Mouse (Mus musculus) retina, adult 2 months (tissue): ENCODE measurements around the gene Kif1c.

Experiments used
- DNase-seq: peaks from one replicate; pipeline ENCODE4 v3.0.0-alpha.2; 2012; ENCODE audit warnings: low read depth, low spot score

The Kif1c gene

DNA sequence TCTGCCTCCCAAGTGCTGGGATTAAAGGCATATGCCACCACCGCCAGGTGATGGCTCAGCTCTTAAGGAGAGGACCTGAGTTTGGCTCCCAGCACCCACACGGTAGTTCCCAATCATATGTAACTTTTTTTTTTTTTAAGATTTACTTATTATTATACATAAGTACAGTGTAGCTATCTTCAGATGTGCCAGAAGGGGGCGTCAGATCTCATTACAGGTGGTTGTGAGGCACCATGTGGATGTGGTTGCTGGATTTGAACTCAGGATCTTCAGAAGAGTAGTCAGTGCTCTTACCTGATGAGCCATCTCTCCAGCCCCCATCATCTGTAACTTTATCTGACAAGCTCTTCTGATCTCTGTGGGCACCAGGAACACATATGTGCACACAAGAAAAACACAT is 3.0 kb upstream of the Kif1c start:
- DNase-seq, result no peak

DNA sequence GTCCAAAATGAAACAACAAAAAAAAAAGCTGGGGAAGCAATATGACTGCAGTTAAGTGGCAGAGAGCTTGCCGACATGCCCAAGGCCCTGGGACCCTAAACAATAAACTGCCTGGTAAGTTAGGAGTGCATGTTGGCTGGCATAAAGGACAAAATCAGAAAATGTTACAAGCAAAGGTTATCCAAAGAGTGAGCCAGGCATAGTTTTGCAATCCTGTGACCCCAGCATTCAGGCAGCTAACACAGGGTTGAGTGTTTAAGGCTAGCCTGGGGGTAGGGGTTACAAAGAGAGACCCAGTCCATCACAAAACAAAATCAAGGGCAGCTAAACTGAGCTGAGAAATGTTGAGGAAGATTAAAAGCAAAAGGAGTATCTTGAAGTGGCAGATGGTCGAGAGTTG is 1.3 kb upstream of the Kif1c start:
- DNase-seq, result no peak

DNA sequence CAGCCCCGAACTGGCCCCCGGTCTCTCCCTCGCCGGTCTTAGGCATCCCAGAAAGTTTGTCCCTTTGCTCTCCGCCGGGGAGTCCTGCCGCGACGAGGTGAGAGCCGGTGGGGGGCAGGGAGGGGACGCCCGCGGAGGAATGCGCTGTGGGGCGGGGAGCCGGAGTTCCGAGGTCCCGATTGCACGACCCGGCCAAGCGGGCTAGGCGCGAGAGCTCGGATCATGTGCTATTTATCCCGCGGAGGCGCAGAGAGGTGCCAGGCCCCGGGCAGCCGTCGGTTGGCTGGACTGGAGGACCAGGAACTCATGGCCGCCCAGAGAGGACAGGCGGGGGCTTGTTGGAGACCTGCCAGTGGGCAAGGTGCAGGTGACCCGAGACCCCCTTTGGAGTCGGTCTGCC is 265 bp downstream of the Kif1c start:
- DNase-seq, result no peak

DNA sequence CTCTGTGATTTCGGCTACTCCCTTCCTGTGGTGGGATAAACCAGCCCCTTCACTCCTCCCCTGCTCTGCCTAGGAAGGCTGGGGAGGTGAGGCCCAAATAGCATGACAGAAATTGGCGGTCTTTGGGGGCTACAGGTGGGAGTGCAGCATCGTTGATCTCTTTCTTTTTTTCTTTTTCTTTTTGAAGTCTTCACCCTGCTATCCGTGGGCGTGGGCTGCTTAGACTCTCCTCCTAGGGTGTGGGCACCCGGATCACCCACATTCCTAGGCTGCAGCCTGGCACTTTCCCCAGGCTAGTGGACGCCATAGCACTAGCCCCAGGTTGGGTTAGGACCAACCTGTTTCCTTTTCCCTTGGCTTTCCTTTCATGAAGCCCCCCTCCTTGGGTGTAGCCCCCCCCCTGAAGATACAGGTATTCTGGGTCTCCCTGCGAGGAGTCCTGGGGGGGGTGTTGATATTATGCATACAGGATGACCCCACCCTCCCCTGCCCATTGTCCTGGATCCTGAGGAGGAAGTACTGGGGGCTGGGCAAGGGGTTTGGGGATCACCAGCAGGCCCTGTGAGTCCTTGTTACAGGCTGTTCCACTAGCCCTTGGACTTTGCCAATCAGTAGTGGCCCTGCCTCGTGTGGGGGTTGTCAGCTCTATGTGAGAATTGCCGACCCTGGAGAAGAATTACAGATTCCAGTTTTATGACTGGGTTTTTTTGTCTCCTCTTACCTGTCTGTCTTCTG is 1.0 kb downstream of the Kif1c start:
- DNase-seq, result no peak

DNA sequence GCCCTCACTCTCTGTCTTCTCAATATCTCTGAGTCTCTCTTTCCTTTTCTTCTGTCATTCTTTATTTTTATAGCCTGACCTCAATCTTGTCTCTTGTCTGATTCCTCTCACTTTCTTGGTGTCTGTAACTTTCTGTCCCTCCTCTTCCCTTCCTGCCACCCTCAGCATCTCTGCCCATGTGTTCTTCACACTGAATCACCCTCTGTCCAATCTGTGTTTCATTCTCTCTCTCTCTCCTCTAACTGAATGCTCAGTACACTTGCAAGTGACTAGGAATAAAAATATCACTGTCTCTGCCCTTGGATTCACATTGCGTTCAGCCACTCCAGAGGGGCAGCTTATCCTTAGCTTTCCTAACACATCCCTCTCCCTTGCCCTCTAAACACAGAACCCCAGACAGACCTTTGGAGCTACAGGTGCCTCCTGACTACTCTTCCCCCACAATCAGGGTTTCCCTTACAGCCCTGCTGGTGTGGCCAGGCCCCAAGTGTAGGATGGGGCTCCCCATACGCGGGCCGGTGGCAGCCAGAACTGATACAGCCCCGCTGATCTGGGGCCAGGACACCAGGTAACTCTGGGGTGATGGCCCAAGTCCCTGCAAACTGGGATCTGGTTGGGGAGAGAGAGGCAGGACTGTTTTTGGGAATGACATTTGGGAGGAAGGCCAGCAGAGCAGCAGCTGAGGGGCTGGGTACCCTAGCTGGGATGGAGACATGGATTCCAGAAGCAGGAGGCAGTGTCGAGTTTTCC is 1.8 kb downstream of the Kif1c start:
- no peak for DNase-seq

DNA sequence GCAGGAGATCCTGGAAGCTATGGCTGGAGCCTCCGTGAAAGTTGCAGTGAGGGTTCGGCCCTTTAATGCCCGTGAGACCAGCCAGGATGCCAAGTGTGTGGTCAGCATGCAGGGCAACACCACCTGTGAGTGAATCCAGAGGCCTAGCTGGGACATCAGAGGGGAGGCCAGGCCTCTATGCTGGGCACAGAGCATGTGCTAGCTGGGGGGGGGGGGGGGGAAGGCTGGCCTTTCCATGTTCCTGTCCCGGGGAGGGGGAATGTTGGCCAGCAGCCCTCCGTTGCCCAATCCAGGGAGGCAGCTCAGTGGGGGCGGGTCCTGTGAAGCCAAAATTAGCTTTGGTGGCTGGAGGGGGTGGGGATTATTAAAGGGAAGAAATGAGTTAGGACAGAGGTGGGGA is 2.4 kb downstream of the Kif1c start:
- no peak for DNase-seq

DNA sequence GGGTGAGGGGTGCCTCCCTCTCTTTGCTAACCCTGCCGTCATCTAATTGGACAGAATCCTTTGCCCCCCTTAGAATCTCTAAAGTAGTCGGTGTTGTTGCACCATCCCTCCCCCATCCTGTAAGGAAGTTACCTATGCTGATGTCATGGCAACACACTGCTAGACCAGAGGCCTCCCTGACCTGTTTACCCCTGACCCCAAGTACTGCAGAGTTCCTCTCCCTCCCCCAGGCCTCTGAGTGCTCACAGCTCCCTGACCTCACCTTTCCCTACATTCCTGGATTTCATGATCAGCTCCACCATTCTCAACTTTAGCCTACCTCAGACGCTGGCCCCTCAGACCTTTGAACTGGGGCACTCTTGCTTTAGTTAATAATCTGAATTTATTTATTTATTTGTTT is 5.8 kb downstream of the Kif1c start:
- DNase-seq, result no peak

DNA sequence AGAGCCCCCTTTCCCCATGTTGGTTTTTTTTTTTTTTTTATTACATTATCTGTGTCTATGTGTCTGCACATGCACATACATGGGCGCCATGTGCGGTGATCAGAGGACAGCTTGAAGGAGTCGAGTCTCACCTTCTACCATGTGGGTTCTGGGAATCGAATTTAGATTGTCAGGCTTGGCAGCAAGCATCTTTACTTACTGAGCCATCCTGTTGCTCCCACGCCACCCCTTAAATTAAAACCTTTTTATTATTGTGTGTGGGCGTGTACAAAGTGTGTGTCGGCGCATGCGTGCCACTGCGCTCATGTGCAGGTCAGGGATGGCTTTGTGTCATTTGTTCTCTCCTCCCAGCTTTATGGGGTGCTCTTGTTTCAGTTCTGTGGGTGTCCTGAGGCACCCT is 10.7 kb downstream of the Kif1c start:
- no peak for DNase-seq

DNA sequence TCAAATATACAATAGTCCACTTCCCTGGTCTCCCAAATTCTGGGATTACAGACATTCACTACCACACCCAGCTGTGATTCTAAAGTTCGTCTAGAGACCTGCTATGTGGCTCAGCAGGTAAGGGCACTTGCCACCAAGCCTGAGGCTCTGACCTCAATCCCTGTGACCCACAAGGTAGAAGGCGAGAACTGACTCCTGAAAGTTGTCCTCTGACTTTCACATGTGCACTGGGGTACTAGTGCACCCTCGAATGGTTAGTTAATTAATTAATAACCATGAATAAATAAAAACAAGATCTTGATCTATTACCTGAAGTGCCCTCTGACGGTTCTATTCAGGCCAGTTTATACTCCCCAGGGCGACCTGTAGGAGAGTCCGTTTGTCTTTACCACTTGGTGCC is 12.9 kb downstream of the Kif1c start:
- DNase-seq, result no peak

DNA sequence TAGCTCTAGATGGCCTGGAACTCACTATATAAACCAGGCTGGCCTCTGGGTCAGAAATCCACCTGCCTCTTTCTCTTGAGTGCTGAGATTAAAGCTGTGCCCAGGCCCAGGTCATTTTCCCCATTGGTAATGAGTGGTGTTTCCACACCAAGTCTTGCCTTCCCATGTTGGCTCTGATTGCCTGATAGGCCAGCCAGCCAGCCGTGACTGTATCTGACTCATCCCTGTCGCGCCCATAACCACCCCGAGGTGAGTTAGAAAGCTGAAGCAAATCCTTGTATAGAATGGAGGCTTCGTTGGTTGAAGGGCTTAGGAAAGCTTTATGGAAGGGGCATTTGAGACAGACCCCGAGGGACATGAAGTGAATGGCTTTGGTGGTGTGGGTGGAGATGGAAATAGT is 15.5 kb downstream of the Kif1c start:
- DNase-seq, result no peak

DNA sequence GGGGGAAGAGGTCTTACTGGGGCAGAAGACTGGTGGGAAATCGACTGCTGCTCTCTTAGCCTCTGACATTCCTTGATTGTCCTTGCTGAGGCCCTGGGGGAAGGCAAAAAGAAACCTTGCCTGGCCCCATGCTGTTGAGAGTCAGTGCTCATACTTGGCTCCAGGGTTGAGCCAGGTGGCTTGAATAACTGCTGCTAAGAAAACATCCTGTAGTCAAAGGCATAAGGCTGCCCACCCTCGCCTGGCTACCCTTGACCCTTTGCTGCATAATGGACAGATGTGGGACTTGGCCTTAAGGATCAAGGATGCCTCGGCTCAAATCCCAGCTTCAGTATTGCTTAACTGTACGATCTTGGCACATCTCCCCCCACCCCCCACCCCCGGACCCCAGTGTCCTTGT is 18.1 kb downstream of the Kif1c start:
- DNase-seq, result no peak

DNA sequence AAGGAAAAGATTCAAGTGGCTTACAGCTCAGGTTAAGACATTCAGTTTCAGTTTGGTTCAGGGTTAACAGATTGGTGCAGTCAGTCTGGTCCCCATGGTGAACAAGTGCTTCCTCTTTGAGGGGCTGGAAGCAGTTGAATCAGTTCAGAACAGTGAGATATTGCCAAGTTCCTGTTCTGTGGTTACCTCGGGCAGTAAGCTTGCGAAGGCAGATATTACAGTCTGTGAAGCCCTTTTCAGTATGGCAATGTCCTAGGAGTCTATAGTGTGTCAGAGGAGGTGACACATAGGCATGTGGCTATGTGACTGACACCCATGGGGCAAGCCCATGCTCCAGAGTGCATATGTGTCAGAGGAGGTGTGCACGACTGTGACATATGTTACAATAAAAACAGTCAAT is 20.2 kb downstream of the Kif1c start:
- no peak for DNase-seq

DNA sequence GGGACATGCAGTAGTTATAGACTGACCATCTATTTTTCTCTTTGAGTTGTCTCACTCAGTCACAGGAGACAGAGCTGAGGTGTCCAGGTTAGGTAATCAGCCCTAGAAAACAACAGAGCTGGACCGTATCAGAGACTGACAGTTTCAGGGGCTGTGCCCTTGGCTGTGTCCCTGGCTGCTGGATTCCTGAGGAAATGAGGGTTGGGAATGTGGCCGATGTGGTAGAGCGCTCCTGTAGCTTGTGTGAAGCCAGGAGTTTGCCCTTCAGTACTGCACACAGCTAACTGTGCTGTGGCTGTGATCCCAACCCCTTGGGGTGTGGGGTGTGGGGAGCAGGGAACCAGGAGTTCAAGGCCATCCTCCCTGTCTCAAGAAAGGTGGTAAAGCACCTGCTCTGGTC is 20.7 kb downstream of the Kif1c start:
- DNase-seq, result no peak

DNA sequence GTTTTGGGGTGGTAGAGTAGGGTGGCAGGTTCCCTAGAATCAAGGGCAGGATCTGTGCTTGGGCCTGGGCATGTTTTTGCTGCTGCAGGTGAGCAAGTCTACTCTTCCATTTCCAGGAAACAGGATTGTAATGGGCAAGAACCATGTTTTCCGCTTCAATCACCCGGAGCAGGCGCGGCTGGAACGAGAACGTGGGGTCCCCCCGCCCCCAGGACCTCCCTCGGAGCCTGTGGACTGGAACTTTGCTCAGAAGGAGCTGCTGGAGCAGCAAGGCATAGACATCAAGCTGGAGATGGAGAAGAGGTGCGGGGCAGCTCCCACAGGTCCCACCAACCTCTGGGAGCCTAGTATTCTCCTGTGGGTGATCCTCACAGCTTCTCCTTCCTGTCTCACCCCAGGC is 24.4 kb downstream of the Kif1c start:
- DNase-seq, result no peak

DNA sequence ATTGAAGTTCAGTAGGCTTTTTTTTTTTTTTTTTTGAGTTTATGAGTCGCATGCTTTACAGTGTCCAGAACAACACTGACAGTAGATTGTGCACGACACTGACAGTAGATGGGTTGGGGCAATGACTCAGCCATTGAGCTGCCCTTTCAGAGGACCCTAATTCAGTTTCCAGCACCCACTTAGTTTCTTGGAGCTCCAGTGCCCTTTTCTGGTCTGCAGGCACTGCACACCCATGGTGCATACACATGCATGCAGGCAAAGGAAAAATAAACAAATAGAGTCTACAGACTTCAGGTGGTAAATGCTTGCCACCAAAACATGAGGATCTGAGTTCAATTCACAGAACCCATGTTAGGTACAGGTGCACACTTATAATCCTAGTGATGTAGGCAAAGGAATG is 26.2 kb downstream of the Kif1c start:
- DNase-seq, result no peak

DNA sequence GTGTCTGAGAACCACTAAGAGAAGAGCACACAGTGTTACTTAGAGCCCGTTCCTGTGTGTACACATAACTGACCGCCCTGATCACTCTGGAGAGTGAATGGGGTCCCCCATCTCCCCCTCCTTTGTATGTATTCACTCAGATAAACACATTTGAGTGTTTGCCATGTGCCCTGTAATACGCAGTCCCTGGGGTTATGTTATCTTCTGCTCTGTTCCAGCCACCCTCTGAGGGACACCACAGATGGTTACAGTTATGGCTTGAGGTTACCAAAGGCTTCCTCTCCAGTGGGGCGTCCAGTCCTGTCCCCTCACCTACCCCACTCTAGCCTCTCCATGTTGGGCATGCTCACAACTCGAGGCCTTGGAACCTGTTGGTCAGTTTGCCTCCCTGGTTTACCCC is 27.0 kb downstream of the Kif1c start:
- DNase-seq, result no peak

DNA sequence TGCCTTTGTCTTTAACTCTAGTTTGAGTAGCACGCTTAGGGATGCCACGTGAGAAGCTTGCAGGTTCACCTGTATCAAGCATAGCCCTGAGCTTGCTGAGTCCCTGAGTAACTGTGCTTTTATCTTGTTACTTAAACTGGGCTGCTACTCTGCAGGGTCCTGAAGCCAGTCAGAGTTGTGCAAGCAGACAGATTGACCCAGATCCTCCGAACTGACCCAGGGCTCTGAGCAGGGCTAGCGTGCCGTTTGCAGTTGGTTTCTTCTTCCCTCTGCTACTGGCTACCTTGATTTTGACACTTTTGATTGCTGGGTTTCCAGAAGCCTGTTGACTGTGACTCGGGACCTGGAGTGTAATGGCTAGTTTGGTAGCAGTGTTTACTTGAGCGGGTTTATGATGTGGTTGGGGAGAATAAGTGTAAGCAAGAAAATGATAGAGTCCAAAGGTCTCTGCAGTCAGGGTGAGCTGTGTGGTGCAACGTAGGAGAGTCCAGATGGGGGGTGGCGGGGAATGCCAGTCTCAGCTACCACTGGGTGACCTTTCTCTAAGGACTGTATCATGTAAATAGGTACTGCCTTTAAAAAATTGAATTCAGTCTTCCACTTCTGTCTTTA is 30.2 kb downstream of the Kif1c start:
- DNase-seq, result no peak

DNA sequence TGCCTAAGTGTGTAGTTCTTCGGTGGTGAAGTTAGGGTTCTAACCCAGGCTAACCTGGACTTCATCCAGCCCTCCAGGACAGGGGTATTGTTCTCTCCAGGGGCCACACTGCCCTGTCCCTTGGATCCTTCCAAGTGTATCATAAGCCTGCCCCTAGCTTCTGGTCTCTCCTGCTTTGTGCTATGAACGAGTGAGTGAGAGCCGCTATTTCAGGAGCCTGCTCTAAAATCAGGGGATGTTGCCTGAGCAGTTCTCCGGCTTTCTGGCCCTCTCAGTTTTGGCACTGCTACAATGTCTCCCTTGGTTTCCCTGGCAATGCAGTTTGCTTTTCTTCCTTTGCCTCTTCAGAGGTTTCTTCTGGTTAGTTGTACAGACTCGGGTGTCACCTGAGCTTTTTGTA is 30.8 kb downstream of the Kif1c start:
- no peak for DNase-seq

DNA sequence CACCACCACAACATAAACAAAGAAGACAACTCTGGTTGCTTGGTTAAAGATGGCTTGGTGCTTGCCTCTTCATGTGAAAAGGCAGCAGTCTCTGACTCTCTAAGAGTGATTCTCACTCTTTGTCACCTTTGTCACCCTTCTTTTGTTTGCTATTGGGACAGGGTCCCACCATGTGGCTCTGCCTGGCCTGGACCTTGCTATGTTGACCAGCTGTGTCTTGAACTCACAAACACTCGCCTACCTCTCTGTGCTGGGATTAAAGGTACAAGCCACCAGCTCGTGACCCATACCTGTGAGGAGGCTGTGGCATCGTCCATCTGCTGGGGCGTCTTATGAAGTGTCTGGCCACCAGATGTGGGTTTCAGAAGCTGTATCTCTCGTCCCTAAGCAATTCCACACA is 32.9 kb downstream of the Kif1c start:
- no peak for DNase-seq

DNA sequence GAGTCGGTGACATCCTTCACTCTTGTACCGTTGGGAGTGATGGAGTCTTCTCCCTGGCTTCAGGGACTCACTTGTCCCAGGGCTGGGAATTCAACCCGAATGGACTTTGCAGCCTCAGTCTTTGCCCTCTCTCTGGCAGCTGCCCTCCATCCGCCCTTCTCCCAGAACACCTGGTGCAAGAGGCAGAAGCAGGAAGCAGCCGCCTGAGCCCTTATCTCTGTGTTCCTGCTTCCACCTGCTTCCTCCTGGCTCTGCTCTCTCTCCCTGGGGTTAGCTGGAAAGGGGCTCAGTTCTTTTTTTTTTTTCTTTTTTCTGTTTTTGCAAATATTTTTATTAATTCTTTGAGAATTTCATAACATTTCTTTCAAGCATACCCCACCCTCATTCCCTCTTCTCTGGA is 37.4 kb downstream of the Kif1c start:
- DNase-seq, result no peak

DNA sequence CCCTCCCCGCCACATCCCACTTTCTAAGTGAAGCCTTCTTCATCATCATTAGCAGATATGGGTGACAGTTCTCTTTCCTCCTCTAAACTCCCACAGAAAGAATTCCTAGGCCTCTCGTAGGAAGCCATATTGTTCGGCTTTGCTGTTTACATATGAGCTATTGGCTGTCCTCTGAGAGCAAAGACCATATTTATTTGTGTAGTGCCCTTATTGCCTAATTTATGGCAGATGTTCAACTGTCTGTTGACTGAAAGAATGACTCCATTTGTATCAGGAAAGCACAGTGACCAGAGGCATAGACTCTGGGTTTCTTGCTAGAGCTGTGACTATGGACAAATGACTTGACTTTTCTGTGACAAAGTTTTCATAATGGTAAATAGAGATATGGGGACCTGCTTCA is 41.3 kb downstream of the Kif1c start:
- DNase-seq, result no peak

DNA sequence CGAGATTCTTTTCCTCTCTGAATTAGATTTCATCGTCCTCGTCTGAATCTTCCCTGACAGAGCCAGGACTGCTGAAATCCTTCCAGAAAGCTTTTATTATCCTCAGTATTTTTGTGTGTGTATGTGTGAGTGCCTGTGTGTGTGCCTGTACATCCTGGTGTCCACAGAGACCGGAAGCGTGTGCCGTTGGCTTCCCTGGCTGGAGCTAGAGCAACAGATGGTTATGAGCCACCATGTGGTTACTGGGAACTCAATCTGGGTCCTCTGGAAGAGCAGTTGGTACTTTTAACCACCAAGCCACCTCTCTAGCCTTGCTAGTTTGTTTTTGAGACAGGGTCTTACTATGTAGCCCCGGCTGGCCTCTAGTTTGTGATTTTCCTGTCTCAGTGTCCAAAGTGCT is 41.8 kb downstream of the Kif1c start:
- DNase-seq, result no peak
